Mouse (Mus musculus) C3H10T1/2 (cell line): ENCODE measurements around the gene Mapkapk3. TPM values are rescaled to one million over a fixed set of nuclear protein-coding genes. Genes with fewer than 3 reads are reported as not detected.

Source experiments
- polyA plus RNA-seq, 2 experiments: library from polyadenylated mRNA; unstranded; fragments of >200 nt; fragmentation: generic; extraction: Trizol; gene quantifications; one replicate each; pipeline ENCODE4 v1.2.1; 2012; ENCODE audit warnings: missing spikeins in 2 of 2

Mapkapk3 gene
- under 1 TPM; 0.28 to 0.84 TPM for polyA plus RNA-seq

DNA sequence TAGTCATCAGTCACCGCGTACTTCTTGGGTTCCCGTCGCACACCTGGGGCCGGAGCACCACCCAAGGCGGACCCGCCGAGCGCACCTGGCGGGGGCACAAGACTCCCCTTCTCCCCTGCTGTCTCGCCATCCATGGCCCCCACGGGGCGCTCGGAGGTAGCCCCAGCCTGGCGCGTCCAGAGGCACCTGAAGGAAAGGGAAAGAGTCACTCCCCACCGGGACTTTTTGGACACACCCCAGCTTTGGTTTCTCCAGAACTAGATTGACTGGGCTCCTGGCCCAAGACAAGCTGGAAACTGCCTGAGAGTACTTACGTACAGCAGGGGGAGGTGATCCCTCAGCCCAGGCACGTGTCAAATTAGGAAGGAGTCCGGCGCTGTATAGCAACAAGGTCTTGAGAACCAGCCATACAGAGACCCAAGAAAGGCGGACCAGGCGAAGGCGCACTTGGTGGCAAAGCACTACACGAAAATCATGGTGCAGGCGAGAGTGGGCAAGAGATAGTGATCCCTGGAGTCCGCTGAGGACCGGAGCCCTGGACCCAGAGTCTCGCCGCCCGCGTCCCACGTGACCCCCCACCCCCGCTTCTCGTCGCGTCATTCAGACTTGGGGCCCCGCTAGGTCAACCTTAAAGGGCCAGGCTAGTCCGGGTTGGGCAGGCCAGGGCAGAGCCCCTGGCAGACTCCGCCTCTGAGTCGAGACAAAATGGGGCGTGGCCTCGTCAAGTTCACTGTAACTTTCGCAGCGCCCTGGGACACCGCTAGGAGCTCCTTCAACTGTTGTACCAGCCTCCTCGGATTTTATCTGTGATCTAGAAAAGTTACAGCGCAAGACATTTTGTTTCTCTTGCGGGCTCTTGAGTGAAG lies at the start of gene Mapkapk3:
Gene Mapkapk3 (minus strand): TSS at position 667 of the 866 bp plus-strand sequence.

DNA sequence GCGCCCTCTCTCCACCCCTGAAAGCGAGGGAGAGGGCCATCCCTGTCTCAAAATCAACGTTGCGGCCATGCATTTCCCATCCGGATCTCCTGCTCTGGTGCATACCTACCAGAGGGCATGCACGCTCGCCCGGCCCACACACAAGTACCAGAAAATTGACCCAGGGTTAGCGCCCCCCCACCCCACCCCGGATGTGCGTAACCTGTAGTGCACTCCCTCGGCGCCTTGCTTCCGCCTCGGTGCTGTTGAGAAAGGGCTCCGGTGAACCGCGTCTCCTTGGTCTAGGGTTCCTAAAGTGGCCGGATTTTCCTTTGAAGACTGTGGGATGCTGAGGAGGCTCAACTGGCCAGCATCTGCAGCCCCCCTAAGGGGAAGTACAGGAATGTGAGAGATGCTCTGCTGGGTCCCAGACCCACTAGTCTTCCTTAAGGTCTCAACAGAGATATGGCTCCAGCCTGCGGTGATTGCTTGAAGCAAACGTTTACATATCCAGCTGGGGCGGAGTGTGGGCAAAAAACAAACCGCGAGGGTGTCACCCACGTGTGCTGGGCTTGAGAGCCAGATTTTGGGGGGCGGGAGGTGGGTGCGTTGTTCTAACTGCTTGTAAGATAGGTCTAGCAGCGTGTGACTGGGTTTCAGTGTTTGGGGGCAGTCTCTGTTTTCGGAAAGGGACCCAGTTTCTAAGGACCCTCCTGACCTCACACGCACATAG lies 48.7 kb upstream of the Mapkapk3 start, which contains the start of gene Hemk1:
Gene Hemk1 (minus strand): TSS at position 179 of the 712 bp plus-strand sequence.

DNA sequence AAGGTAGTCTGAATTCAATTTTAAA lies 6.2 kb upstream of the Mapkapk3 start, which contains the start of gene Cish:
Gene Cish (plus strand): TSS at position 11 of the 25 bp plus-strand sequence.

DNA sequence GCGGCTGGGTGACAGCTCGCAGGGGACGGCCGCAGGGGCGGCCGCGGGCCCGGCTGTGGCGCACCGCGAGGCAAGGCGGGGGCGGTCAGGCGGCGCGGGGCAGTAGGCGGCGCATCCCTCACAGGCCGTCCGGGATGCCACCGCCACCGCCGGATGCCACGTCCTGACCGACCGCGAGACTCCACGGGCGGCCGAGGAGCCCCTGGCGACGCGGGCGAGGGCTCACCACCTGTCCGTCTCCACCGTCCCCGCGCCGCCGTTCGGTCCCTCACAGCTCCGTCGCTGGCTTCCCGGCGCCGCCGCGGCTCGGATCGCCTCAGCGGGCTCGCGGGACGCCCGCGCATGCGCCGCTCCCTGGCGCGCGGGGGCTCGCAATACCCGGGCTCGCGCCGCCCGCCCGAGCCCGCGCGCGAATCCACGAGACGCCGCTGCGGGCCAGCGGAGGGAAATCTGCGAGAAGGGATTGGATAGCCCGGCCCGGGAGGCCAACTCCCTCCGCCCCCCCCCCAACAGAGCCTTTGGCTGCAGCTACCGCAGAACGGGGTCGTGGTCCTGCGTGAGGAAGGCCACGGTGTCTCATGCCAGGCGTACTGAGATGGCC lies 58.0 kb downstream of the Mapkapk3 start, which contains the start of gene Dock3:
Gene Dock3 (minus strand): TSS at position 371 of the 601 bp plus-strand sequence.

Other genes with a start within 250 kb of the Mapkapk3 start
- gene Dock3, start 58.0 kb downstream of the Mapkapk3 start, polyA plus RNA-seq = not detected
- gene Cish, start 6.1 kb upstream of the Mapkapk3 start, polyA plus RNA-seq = 1 to 10 TPM in 1 of 2 experiments, under 1 TPM in 1; 0.97 to 1.4 TPM
- gene Hemk1, start 48.5 kb upstream of the Mapkapk3 start, polyA plus RNA-seq = 1 to 10 TPM; 5.8 to 8.9 TPM
- gene 6430571L13Rik, start 50.7 kb upstream of the Mapkapk3 start, polyA plus RNA-seq = under 1 TPM; 0.08 to 0.24 TPM
- not detected for gene Cacna2d2, start 109.7 kb upstream of the Mapkapk3 start, polyA plus RNA-seq
- gene Tmem115, start 244.1 kb upstream of the Mapkapk3 start, polyA plus RNA-seq = 10 to 100 TPM; 32.7 to 48.9 TPM